ENCODE assay signal across 26 mouse cellular contexts in the genomic region with DNA sequence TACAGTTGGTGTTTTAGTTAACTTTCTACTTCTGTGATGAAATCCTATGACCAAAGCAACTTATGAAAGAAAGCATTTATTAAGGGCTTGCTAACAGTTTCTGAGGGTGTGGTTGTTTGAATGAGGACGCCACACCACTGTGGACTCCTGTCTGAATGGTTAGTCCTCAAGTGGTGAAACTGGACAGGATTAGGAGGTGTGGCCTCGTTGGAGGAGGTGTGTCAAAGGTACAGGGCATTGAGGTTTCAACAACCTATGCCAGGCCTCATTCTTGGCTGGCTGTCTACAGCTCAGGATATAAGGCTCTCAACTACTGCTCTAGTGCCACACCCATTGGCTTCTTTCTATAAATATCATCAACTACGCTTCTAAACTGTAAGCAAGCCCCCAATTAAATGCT. TPM values are rescaled to one million over a fixed set of nuclear protein-coding genes. Genes with fewer than 3 reads are reported as not detected.
DNase-seq lines count a peak whose midpoint lies in the region; ATAC-seq and TF ChIP-seq lines count a peak whose summit lies in the region.
"Had no signal": no experiment of that assay in that cellular context is flagged by ENCODE, and none has a peak within 500 bp of the region (broad histone marks: within the 10 kb centered on the region; RNA-seq: fewer than 3 reads in every experiment).

No protein-coding gene starts in this region.

- H3K9ac ChIP-seq in lung, embryonic 16.5 days (ENCODE audit: low read length), result no peak overlapping the region
- H3K9ac ChIP-seq in stomach, postnatal 0 days (ENCODE audit: low read length), result no peak overlapping the region
- H3K9ac ChIP-seq: forebrain, embryonic 15.5 days; heart, embryonic 12.5 days; heart, embryonic 15.5 days; hindbrain, embryonic 13.5 days had no signal

- no peak overlapping the region for H3K4me2 ChIP-seq in lung, embryonic 16.5 days (ENCODE audit: low read depth, low read length)
- H3K4me2 ChIP-seq in stomach, postnatal 0 days (replicated peaks; ENCODE audit: low read depth), result no peak overlapping the region
- H3K4me2 ChIP-seq: forebrain, embryonic 15.5 days; heart, embryonic 12.5 days; heart, embryonic 15.5 days; hindbrain, embryonic 13.5 days had no signal

- H3K27me3 ChIP-seq in heart, embryonic 10.5 days (ENCODE audit: insufficient read depth, poor library complexity, severe bottlenecking), result no peaks in the 10 kb centered on the region
- H3K27me3 ChIP-seq in lung, embryonic 16.5 days (ENCODE audit: control insufficient read depth, insufficient read depth, low read depth, low read length), result no peaks in the 10 kb centered on the region
- no peaks in the 10 kb centered on the region for H3K27me3 ChIP-seq in stomach, postnatal 0 days (ENCODE audit: control insufficient read depth, insufficient read depth, low read length)
- H3K27me3 ChIP-seq: CH12.LX; forebrain, embryonic 15.5 days; heart, embryonic 12.5 days; heart, embryonic 15.5 days; hindbrain, embryonic 13.5 days; Patski had no signal

- no peak for TF ChIP-seq CTCF in stomach, postnatal 0 days (IDR thresholded peaks at IDR 0.05; ENCODE audit: low read depth)

- WGBS in heart, embryonic 10.5 days, result 79% methylated on average over 3 of the region's 3 CpGs
- WGBS in lung, embryonic 16.5 days, result 63% methylated on average over 3 of the region's 3 CpGs
- WGBS in stomach, postnatal 0 days, result 62% methylated on average over 3 of the region's 3 CpGs

- ATAC-seq in lung, embryonic 16.5 days (ENCODE audit: low read depth), result 0 out of 2 replicates have a peak, but pooled peaks have one; percentile 17
- peak; percentile 30 for ATAC-seq in megakaryocyte, adult 5-6 weeks (ENCODE audit: poor library complexity, severe bottlenecking)
- peak; percentile 71; the same call in 1 of the 2 replicates for ATAC-seq in stomach, postnatal 0 days (ENCODE audit: low FRiP score, low TSS enrichment)
- ATAC-seq: forebrain, embryonic 15.5 days; hindbrain, embryonic 16.5 days; Patski had no signal

- peaks cover 6% of the 10 kb centered on the region; the same call in 1 of the 2 replicates for H3K9me3 ChIP-seq in heart, embryonic 10.5 days
- peaks cover 3% of the 10 kb centered on the region; the same call in 1 of the 2 replicates for H3K9me3 ChIP-seq in lung, embryonic 16.5 days (ENCODE audit: control insufficient read depth, low read length)
- no peaks in the 10 kb centered on the region for H3K9me3 ChIP-seq in stomach, postnatal 0 days (ENCODE audit: control insufficient read depth, low read length)
- H3K9me3 ChIP-seq: forebrain, embryonic 15.5 days had no signal

- peak; percentile 70 for DNase-seq in heart, adult 11 months
- DNase-seq in heart, embryonic 10.5 days (ENCODE audit: low spot score), result no peak
- DNase-seq in lung, postnatal 4 days, result no peak
- peak; percentile 46 for DNase-seq in stomach, postnatal 0 days (ENCODE audit: low spot score)
- no peak for DNase-seq in ovary, postnatal 36 days (ENCODE audit: low spot score)
- DNase-seq: adrenal gland, postnatal 10 days; adrenal gland, postnatal 36 days; B cell, adult 2 months; cerebellum, adult 18-20 months; cerebellum, adult 9-10 months; cerebellum, postnatal 14 days; gastrocnemius, postnatal 25 days; heart, postnatal 10 days; heart, postnatal 36 days had no signal

- H3K36me3 ChIP-seq in heart, embryonic 10.5 days, result no peaks in the 10 kb centered on the region
- no peaks in the 10 kb centered on the region for H3K36me3 ChIP-seq in lung, embryonic 16.5 days (ENCODE audit: control insufficient read depth, insufficient read depth, low read length)
- no peaks in the 10 kb centered on the region for H3K36me3 ChIP-seq in stomach, postnatal 0 days (ENCODE audit: control insufficient read depth, insufficient read depth, low read length)
- H3K36me3 ChIP-seq: forebrain, embryonic 15.5 days; G1E; heart, embryonic 12.5 days; heart, embryonic 15.5 days; hindbrain, embryonic 13.5 days had no signal

- no peak overlapping the region for H3K27ac ChIP-seq in heart, embryonic 10.5 days
- H3K27ac ChIP-seq in lung, embryonic 16.5 days (ENCODE audit: low read length), result no peak overlapping the region
- H3K27ac ChIP-seq in stomach, postnatal 0 days (replicated peaks), result no peak overlapping the region
- H3K27ac ChIP-seq: forebrain, embryonic 10.5 days; forebrain, embryonic 15.5 days; heart, embryonic 15.5 days; hindbrain, embryonic 10.5 days; hindbrain, embryonic 13.5 days had no signal

- no peak overlapping the region for H3K4me3 ChIP-seq in heart, embryonic 10.5 days
- H3K4me3 ChIP-seq in lung, embryonic 16.5 days (ENCODE audit: low read length), result no peak overlapping the region
- no peak overlapping the region for H3K4me3 ChIP-seq in stomach, postnatal 0 days (ENCODE audit: low read depth, low read length)
- H3K4me3 ChIP-seq: forebrain, embryonic 10.5 days; forebrain, embryonic 15.5 days; heart, embryonic 12.5 days; heart, embryonic 15.5 days; hindbrain, embryonic 10.5 days; hindbrain, embryonic 13.5 days had no signal

- H3K4me1 ChIP-seq in heart, embryonic 10.5 days, result no peaks in the 10 kb centered on the region
- no peaks in the 10 kb centered on the region for H3K4me1 ChIP-seq in lung, embryonic 16.5 days (replicated peaks; ENCODE audit: control insufficient read depth, insufficient read depth, low read length)
- no peaks in the 10 kb centered on the region for H3K4me1 ChIP-seq in stomach, postnatal 0 days (replicated peaks; ENCODE audit: control insufficient read depth, insufficient read depth)
- H3K4me1 ChIP-seq: forebrain, embryonic 10.5 days; forebrain, embryonic 15.5 days; heart, embryonic 12.5 days; heart, embryonic 15.5 days; hindbrain, embryonic 13.5 days had no signal

- no peak for TF ChIP-seq EP300 in stomach, postnatal 0 days (optimal IDR thresholded peaks at IDR 0.05)

RNA-seq across cellular contexts. Expression of a gene that starts 6.4 kb away (rescaled TPM):
- 37.7 and 42.4 TPM in 2 replicates for polyA plus RNA-seq in heart, embryonic 10.5 days (2016; fragmentation: Nextera tagmentation; extraction: Ambion mirVana)
- 41.2 and 43.6 TPM in 2 replicates for polyA plus RNA-seq in lung, embryonic 16.5 days (2015; fragmentation: Nextera tagmentation; extraction: Ambion mirVana)
- 101 and 129 TPM in 2 replicates for total RNA-seq in megakaryocyte, adult 5-6 weeks (2015)
- 80.1 and 84.8 TPM in 2 replicates for total RNA-seq in megakaryocyte, adult 5-6 weeks (2017)
- 8.4 and 9.5 TPM in 2 replicates for polyA plus RNA-seq in stomach, postnatal 0 days (2015; fragmentation: Nextera tagmentation; extraction: Ambion mirVana)

Comparison
In these comparisons a context has a peak if more than half of its experiments do, and no peak if none do; other contexts are left out.
1. DNase-seq: peak in heart, adult 11 months (single experiment) and stomach, postnatal 0 days (single experiment); none in heart, embryonic 10.5 days (single experiment), lung, postnatal 4 days (0 of 2) and ovary, postnatal 36 days (single experiment).
2. ATAC-seq: peak in every context shown above with its lines; median percentile 71 in stomach, postnatal 0 days; 30 in megakaryocyte, adult 5-6 weeks; 17 in lung, embryonic 16.5 days.